Mouse (Mus musculus) limb, embryonic 14.5 days (tissue): ENCODE measurements around the gene Ptpn3. TPM values are rescaled to one million over a fixed set of nuclear protein-coding genes. Genes with fewer than 3 reads are reported as not detected.

ENCODE experiments used
- ATAC-seq: fragments of 200-750 bp; cut with Nextera tagmentation; 2 replicates; pipeline ENCODE4 v1.8.0; 2017; ENCODE audit warnings: low read depth, moderate number of reproducible peaks, moderate TSS enrichment; ENCODE audit not compliant: low FRiP score
- DNase-seq: peaks from one replicate; pipeline ENCODE4 v3.0.0-alpha.2; 2015; ENCODE audit warnings: low spot score
- H3K27ac ChIP-seq: fragments of 300-500 bp; sonication (generic); replicated peaks from 2 replicates; pipeline ENCODE4 v1.5.1; 2014; ENCODE audit warnings: low read depth, mild to moderate bottlenecking, low read length, moderate library complexity, mixed read lengths
- H3K27me3 ChIP-seq: fragments of 300-500 bp; sonication (generic); 2 replicates; pipeline ENCODE4 v1.6.1; 2014; ENCODE audit warnings: low read length, mixed read lengths; ENCODE audit not compliant: control insufficient read depth, insufficient read depth
- H3K36me3 ChIP-seq: fragments of 300-500 bp; sonication (generic); 2 replicates; pipeline ENCODE4 v1.6.1; 2014; ENCODE audit warnings: mild to moderate bottlenecking, low read length, moderate library complexity, mixed read lengths; ENCODE audit not compliant: control insufficient read depth, insufficient read depth
- H3K4me1 ChIP-seq: fragments of 300-500 bp; sonication (generic); 2 replicates; pipeline ENCODE4 v1.6.1; 2014; ENCODE audit warnings: antibody characterized with exemption, low read length, mixed read lengths; ENCODE audit not compliant: control insufficient read depth, insufficient read depth
- H3K4me2 ChIP-seq: fragments of 300-500 bp; sonication (generic); replicated peaks from 2 replicates; pipeline ENCODE4 v1.6.1; 2014; ENCODE audit warnings: low read depth, mild to moderate bottlenecking, low read length, moderate library complexity; ENCODE audit not compliant: severe bottlenecking
- H3K4me3 ChIP-seq: fragments of 300-500 bp; sonication (generic); replicated peaks from 2 replicates; pipeline ENCODE4 v1.5.1; 2014; ENCODE audit warnings: low read length
- H3K9ac ChIP-seq: fragments of 300-500 bp; sonication (generic); 2 replicates; pipeline ENCODE4 v1.6.1; 2014; ENCODE audit warnings: mild to moderate bottlenecking, low read depth, low read length, moderate library complexity; ENCODE audit not compliant: severe bottlenecking
- H3K9me3 ChIP-seq: fragments of 300-500 bp; sonication (generic); 2 replicates; pipeline ENCODE4 v1.6.1; 2016; ENCODE audit warnings: low read length; ENCODE audit not compliant: control insufficient read depth
- POLR2A ChIP-seq: fragments of 200-500 bp; IDR thresholded peaks from 2 replicates; pipeline ENCODE4 v1.8.0; 2012; ENCODE audit warnings: inconsistent platforms, mild to moderate bottlenecking, moderate library complexity, borderline replicate concordance; ENCODE audit not compliant: insufficient read depth, insufficient read length; ENCODE audit errors: extremely low read depth
- WGBS: fragments of 180-500 bp; shearing (Covaris S2); extraction: QIAGEN DNeasy Blood & Tissue Kit; methylation state at CpG from one replicate; pipeline ENCODE4 v1.1.7; 2014; 5-methylcytosine and 5-hydroxymethylcytosine counted together
- polyA plus RNA-seq, 2 experiments: library from polyadenylated mRNA; depleted of rRNA in 1 of 2; stranded (reverse) in 1 of 2; unstranded in 1 of 2; fragments of >200 nt; fragmentation: Nextera tagmentation in 1 of 2; extraction: Ambion mirVana in 1 of 2; gene quantifications; 2 replicates each; pipeline versions ENCODE4 v1.2.1 to v1.2.3; 2012 to 2014

The Ptpn3 gene
- polyA plus RNA-seq, 2 experiments: 3.4 to 4.7 TPM

GRCm38 (mm10) chr4:57294971-57295656 lies 6.5 kb downstream of the Ptpn3 start:
- Histone ChIP-seq H3K4me2 (no peak overlapping the region), H3K9me3 (no peaks in the 10 kb centered on the region), H3K27me3 (no peaks in the 10 kb centered on the region), H3K4me3 (no peak overlapping the region), H3K27ac (no peak overlapping the region), H3K9ac (no peak overlapping the region), H3K36me3 (no peaks in the 10 kb centered on the region), H3K4me1 (peaks cover 7% of the 10 kb centered on the region)
- DNase-seq: no peak
- ATAC-seq: no peak
- 66% methylated on average over 9 of the region's 9 CpGs for WGBS
- no peak for TF ChIP-seq POLR2A

GRCm38 (mm10) chr4:57292670-57293069 lies 9.0 kb downstream of the Ptpn3 start:
- Histone ChIP-seq H3K27ac (no peak overlapping the region), H3K27me3 (no peaks in the 10 kb centered on the region), H3K9ac (no peak overlapping the region), H3K9me3 (no peaks in the 10 kb centered on the region), H3K4me1 (peaks cover 4% of the 10 kb centered on the region; the same call in 1 of the 2 replicates), H3K4me2 (no peak overlapping the region), H3K36me3 (no peaks in the 10 kb centered on the region), H3K4me3 (no peak overlapping the region)
- no peak for TF ChIP-seq POLR2A
- WGBS: 89% methylated on average over 5 of the region's 5 CpGs
- ATAC-seq (no peak), DNase-seq (no peak)

GRCm38 (mm10) chr4:57290049-57290448 lies 11.6 kb downstream of the Ptpn3 start:
- Histone ChIP-seq H3K9ac (no peak overlapping the region), H3K4me1 (no peaks in the 10 kb centered on the region; the same call in 1 of the 2 replicates), H3K27me3 (no peaks in the 10 kb centered on the region), H3K36me3 (no peaks in the 10 kb centered on the region), H3K9me3 (no peaks in the 10 kb centered on the region), H3K4me3 (no peak overlapping the region), H3K27ac (no peak overlapping the region), H3K4me2 (no peak overlapping the region)
- no peak for DNase-seq
- WGBS: 80% methylated on average over 6 of the region's 6 CpGs
- no peak for ATAC-seq
- TF ChIP-seq POLR2A: no peak

- Histone ChIP-seq H3K4me1 (no peaks in the 10 kb centered on the region; the same call in 1 of the 2 replicates), H3K4me3 (no peak overlapping the region), H3K9ac (no peak overlapping the region), H3K27ac (no peak overlapping the region), H3K4me2 (no peak overlapping the region), H3K9me3 (no peaks in the 10 kb centered on the region), H3K27me3 (no peaks in the 10 kb centered on the region), H3K36me3 (no peaks in the 10 kb centered on the region)
- 84% methylated on average over 3 of the region's 3 CpGs for WGBS
- DNase-seq (no peak), ATAC-seq (no peak)
- TF ChIP-seq POLR2A: no peak
Measured at GRCm38 (mm10) chr4:57287808-57288207, 13.8 kb downstream of the Ptpn3 start.

- no peak overlapping the region for H3K4me3 ChIP-seq
- no peaks in the 10 kb centered on the region for H3K27me3 ChIP-seq
- DNase-seq: no peak
- H3K9me3 ChIP-seq: no peaks in the 10 kb centered on the region
- no peak for TF ChIP-seq POLR2A
- H3K36me3 ChIP-seq: no peaks in the 10 kb centered on the region
- H3K9ac ChIP-seq: no peak overlapping the region
- no peaks in the 10 kb centered on the region for H3K4me1 ChIP-seq
- 92% methylated on average over 2 of the region's 2 CpGs for WGBS
- H3K4me2 ChIP-seq: no peak overlapping the region
- no peak overlapping the region for H3K27ac ChIP-seq
- no peak for ATAC-seq
Measured at GRCm38 (mm10) chr4:57285251-57285650, 16.4 kb downstream of the Ptpn3 start.
